Mouse (Mus musculus): Measurements from ENCODE around the gene Tmem150c. TPM values are rescaled to one million over a fixed set of nuclear protein-coding genes. Genes with fewer than 3 reads are reported as not detected.

Tmem150c gene
- total RNA-seq (2021) (1 to 10 TPM; 6.3 to 7.7 TPM), polyA plus RNA-seq (2012; rRNA removed) (3.7 and 3.9 TPM in 2 replicates)
- long read RNA-seq, partial matches to known transcripts: 0 of 3 reads
- long read RNA-seq, other reads (novel, unspliced or antisense): 3 of 3 reads

DNA sequence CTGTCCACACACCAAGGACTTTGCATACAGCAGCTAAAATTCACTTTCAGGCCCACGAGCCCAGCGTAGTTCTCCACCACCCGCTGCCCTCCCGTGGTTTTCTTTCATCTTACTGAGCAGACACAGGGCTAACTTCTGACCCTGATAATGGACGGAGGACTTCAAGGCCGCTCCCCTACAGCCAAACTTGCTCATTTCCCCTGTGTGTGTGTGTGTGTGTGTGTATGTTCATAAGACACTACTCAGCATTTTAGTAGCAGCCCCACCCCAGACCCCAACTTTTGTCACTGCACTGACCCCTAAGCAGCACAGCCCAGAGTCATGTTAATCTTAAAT, at the start of gene Tmem150c:
Gene Tmem150c, minus strand, starts transcription at position 171 of the 336 bp plus-strand sequence.
- WGBS: 25% methylated on average over 6 of the region's 6 CpGs
- intact Hi-C loops (cut with DNase I): loop anchor here (5.0 kb wide), 1 partner anchor 87 kb away; no protein-coding TSS in a partner anchor

DNA sequence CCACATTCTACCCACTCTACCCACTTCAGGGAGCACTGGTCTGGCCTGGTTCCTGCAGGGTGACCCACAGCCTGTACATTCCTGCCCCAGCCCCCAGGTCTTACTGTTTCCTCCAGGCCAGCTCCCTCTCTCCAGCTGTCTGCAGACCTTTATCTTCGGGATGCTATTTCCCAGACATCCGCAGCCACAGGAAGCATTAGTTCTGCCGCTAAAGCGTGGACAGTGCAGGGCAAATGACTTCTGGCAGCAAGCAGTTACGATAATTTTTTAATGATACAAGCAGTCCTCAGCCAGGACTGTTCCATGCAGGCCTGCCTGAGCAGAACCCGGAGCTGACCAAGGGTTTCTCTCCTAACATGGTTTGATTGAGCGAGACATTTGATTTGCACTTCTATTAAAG, 49.5 kb upstream of the Tmem150c start:
- no peak overlapping the region for H3K27ac ChIP-seq
- H3K79me2 ChIP-seq (replicated peaks; ENCODE audit: control insufficient read depth, insufficient read depth, low read length): no peaks in the 10 kb centered on the region
- H3K4me1 ChIP-seq (ENCODE audit: control insufficient read depth, insufficient read depth, low read length): no peaks in the 10 kb centered on the region
- TF ChIP-seq EP300 (IDR thresholded peaks at IDR 0.05; ENCODE audit: insufficient read depth, low read depth, low read length) (no peak), POLR2A (IDR thresholded peaks at IDR 0.05; ENCODE audit: insufficient read depth, low read depth, low read length) (no peak), CTCF (IDR thresholded peaks at IDR 0.05) (no peak)
- no peak overlapping the region for H3K9ac ChIP-seq (ENCODE audit: low read depth, low read length)
- intact Hi-C loops (cut with DNase I): no loop called here
- no peaks in the 10 kb centered on the region for H3K27me3 ChIP-seq (ENCODE audit: control insufficient read depth, insufficient read depth, low read length)
- 26% methylated on average over 7 of the region's 7 CpGs for WGBS
- no peak overlapping the region for H3K4me3 ChIP-seq
- no peak for DNase-seq
- H3K36me3 ChIP-seq (ENCODE audit: control insufficient read depth, insufficient read depth, low read length): no peaks in the 10 kb centered on the region

More for the DNA sequence above, at the start of gene Tmem150c:
- Histone ChIP-seq H3K9ac (ENCODE audit: low read depth, low read length) (peak within 1 kb of the TSS; percentile 79), H3K27me3 (ENCODE audit: control insufficient read depth, insufficient read depth, low read length) (peaks cover 2% of the 10 kb centered on the region), H3K4me1 (ENCODE audit: control insufficient read depth, insufficient read depth, low read length) (no peaks in the 10 kb centered on the region; the same call in 1 of the 2 replicates), H3K4me3 (peak within 1 kb of the TSS; percentile 60), H3K36me3 (ENCODE audit: control insufficient read depth, insufficient read depth, low read length) (no peaks in the 10 kb centered on the region), H3K79me2 (replicated peaks; ENCODE audit: control insufficient read depth, insufficient read depth, low read length) (no peaks in the 10 kb centered on the region), H3K27ac (peak within 1 kb of the TSS; percentile 45)
- TF ChIP-seq POLR2A (IDR thresholded peaks at IDR 0.05; ENCODE audit: insufficient read depth, low read depth, low read length) (no peak), EP300 (IDR thresholded peaks at IDR 0.05; ENCODE audit: insufficient read depth, low read depth, low read length) (no peak), CTCF (IDR thresholded peaks at IDR 0.05) (no peak)
- DNase-seq: no peak

DNA sequence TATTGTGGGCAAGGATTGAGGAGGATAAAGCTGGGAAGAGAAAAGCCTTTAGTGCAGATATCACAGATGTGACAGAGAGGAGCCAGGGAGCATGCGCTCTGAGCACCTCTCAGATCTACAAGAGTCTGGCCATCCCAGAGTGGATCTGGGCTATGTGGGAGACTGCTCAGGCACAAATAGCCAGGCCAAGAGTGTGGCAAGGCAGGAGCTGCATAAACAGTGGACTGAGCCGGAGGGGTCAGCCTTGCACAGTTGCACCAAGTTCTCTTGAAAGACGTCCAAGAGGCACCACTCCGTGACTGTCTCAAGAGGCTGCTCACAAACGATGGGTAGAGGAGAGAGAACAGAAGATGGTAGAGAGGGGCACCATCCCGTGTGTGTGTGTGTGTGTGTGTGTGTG, 47.1 kb upstream of the Tmem150c start:
- H3K27ac ChIP-seq: no peak overlapping the region
- no peaks in the 10 kb centered on the region for H3K36me3 ChIP-seq (ENCODE audit: control insufficient read depth, insufficient read depth, low read length)
- TF ChIP-seq POLR2A (IDR thresholded peaks at IDR 0.05; ENCODE audit: insufficient read depth, low read depth, low read length) (no peak), CTCF (IDR thresholded peaks at IDR 0.05) (no peak), EP300 (IDR thresholded peaks at IDR 0.05; ENCODE audit: insufficient read depth, low read depth, low read length) (no peak)
- 69% methylated on average over 6 of the region's 6 CpGs for WGBS
- H3K4me3 ChIP-seq: no peak overlapping the region
- H3K9ac ChIP-seq (ENCODE audit: low read depth, low read length): no peak overlapping the region
- intact Hi-C loops (cut with DNase I): no loop called here
- H3K4me1 ChIP-seq (ENCODE audit: control insufficient read depth, insufficient read depth, low read length): no peaks in the 10 kb centered on the region
- no peak for DNase-seq
- no peaks in the 10 kb centered on the region for H3K79me2 ChIP-seq (replicated peaks; ENCODE audit: control insufficient read depth, insufficient read depth, low read length)
- no peaks in the 10 kb centered on the region for H3K27me3 ChIP-seq (ENCODE audit: control insufficient read depth, insufficient read depth, low read length)

DNA sequence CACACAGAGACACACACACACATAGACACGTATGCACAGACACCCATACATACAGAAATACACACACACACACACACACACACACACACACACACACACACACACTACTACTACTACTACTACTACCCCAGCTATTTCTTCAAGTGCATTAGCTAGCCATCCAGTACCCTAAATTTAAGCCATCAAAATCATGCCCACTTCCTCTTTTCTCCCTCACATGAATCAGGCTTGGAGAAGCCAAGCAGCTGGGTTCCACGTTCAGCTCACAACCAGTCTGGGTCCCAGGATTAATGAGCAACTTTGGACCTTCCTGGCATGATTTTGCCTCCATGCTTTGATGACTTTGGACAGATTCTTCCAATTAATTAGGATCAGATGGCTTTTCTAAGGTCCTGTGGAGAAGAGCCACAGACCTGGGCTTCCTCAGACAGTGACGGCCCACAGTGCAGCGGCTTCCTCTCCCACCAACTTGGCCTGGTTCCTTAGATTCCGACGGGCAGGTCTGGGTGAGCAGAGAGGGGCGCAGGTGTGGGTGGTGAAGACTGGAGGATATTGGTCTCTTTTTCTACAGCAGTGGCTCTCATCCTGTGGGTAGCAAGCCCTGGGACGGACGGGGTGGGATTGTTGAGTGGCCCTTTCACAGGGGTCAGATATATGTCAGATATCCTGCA, 46.0 kb upstream of the Tmem150c start:
- no peak overlapping the region for H3K27ac ChIP-seq
- H3K27me3 ChIP-seq (ENCODE audit: control insufficient read depth, insufficient read depth, low read length): no peaks in the 10 kb centered on the region
- TF ChIP-seq EP300 (IDR thresholded peaks at IDR 0.05; ENCODE audit: insufficient read depth, low read depth, low read length): no peak
- TF ChIP-seq POLR2A (IDR thresholded peaks at IDR 0.05; ENCODE audit: insufficient read depth, low read depth, low read length): no peak
- TF ChIP-seq CTCF (IDR thresholded peaks at IDR 0.05): no peak
- H3K36me3 ChIP-seq (ENCODE audit: control insufficient read depth, insufficient read depth, low read length): no peaks in the 10 kb centered on the region
- no peaks in the 10 kb centered on the region for H3K4me1 ChIP-seq (ENCODE audit: control insufficient read depth, insufficient read depth, low read length)
- 88% methylated on average over 9 of the region's 9 CpGs for WGBS
- intact Hi-C loops (cut with DNase I): no loop called here
- H3K79me2 ChIP-seq (replicated peaks; ENCODE audit: control insufficient read depth, insufficient read depth, low read length): no peaks in the 10 kb centered on the region
- H3K9ac ChIP-seq (ENCODE audit: low read depth, low read length): no peak overlapping the region
- DNase-seq: no peak
- no peak overlapping the region for H3K4me3 ChIP-seq

DNA sequence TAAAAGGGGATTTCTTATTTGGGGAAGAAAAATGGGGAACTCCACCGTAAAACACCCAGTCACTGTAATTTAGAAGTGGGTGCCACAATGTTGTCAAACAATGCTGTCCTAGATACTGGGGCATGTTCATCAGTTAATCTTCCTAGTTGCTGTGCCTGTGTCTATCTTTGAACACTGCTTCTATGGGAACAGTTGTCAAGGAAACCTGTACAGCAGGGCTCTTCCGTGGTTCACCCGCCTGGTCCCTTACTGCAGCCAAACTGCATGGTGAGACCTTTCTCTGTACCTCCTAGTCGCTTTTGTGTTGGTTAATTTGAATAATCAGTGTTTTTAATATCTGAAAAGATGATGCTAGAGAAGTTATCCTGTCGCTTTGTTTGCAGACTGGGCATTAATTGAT, 41.2 kb upstream of the Tmem150c start:
- Histone ChIP-seq H3K4me1 (ENCODE audit: control insufficient read depth, insufficient read depth, low read length) (no peaks in the 10 kb centered on the region), H3K36me3 (ENCODE audit: control insufficient read depth, insufficient read depth, low read length) (no peaks in the 10 kb centered on the region), H3K79me2 (replicated peaks; ENCODE audit: control insufficient read depth, insufficient read depth, low read length) (no peaks in the 10 kb centered on the region), H3K27me3 (ENCODE audit: control insufficient read depth, insufficient read depth, low read length) (no peaks in the 10 kb centered on the region), H3K27ac (no peak overlapping the region), H3K4me3 (no peak overlapping the region), H3K9ac (ENCODE audit: low read depth, low read length) (no peak overlapping the region)
- no peak for TF ChIP-seq CTCF (IDR thresholded peaks at IDR 0.05)
- TF ChIP-seq POLR2A (IDR thresholded peaks at IDR 0.05; ENCODE audit: insufficient read depth, low read depth, low read length): no peak
- no peak for TF ChIP-seq EP300 (IDR thresholded peaks at IDR 0.05; ENCODE audit: insufficient read depth, low read depth, low read length)
- WGBS: 56% methylated on average over 5 of the region's 5 CpGs
- intact Hi-C loops (cut with DNase I): no loop called here
- DNase-seq: no peak

DNA sequence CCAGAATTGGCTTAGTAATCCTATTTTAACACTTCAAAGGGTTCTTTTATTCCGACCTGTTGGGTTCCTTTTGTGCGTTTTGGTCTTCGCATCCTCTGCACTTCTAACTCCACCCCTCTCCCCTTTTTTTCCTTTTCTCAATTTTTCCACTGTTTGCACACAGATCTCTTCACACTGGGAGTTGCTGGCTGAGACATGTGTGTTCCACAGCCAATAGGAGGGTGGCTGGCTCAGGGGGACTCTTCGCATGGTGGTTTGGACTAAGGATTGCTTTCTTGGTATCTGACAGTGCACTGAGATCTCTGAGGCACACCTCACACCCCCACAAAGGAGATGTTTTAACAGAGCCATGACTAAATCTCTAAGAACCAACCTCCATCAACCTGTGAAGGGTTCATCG, 40.7 kb upstream of the Tmem150c start:
- no peaks in the 10 kb centered on the region for H3K79me2 ChIP-seq (replicated peaks; ENCODE audit: control insufficient read depth, insufficient read depth, low read length)
- no peaks in the 10 kb centered on the region for H3K4me1 ChIP-seq (ENCODE audit: control insufficient read depth, insufficient read depth, low read length)
- no peaks in the 10 kb centered on the region for H3K27me3 ChIP-seq (ENCODE audit: control insufficient read depth, insufficient read depth, low read length)
- no peak for DNase-seq
- H3K27ac ChIP-seq: no peak overlapping the region
- intact Hi-C loops (cut with DNase I): no loop called here
- H3K36me3 ChIP-seq (ENCODE audit: control insufficient read depth, insufficient read depth, low read length): no peaks in the 10 kb centered on the region
- WGBS: 62% methylated on average over 5 of the region's 5 CpGs
- H3K4me3 ChIP-seq: no peak overlapping the region
- TF ChIP-seq EP300 (IDR thresholded peaks at IDR 0.05; ENCODE audit: insufficient read depth, low read depth, low read length) (no peak), CTCF (IDR thresholded peaks at IDR 0.05) (no peak), POLR2A (IDR thresholded peaks at IDR 0.05; ENCODE audit: insufficient read depth, low read depth, low read length) (no peak)
- H3K9ac ChIP-seq (ENCODE audit: low read depth, low read length): no peak overlapping the region

Data from heart, adult 2 months (tissue).